Mouse (Mus musculus): ENCODE data around the gene Rrp1b.

The Rrp1b gene

DNA sequence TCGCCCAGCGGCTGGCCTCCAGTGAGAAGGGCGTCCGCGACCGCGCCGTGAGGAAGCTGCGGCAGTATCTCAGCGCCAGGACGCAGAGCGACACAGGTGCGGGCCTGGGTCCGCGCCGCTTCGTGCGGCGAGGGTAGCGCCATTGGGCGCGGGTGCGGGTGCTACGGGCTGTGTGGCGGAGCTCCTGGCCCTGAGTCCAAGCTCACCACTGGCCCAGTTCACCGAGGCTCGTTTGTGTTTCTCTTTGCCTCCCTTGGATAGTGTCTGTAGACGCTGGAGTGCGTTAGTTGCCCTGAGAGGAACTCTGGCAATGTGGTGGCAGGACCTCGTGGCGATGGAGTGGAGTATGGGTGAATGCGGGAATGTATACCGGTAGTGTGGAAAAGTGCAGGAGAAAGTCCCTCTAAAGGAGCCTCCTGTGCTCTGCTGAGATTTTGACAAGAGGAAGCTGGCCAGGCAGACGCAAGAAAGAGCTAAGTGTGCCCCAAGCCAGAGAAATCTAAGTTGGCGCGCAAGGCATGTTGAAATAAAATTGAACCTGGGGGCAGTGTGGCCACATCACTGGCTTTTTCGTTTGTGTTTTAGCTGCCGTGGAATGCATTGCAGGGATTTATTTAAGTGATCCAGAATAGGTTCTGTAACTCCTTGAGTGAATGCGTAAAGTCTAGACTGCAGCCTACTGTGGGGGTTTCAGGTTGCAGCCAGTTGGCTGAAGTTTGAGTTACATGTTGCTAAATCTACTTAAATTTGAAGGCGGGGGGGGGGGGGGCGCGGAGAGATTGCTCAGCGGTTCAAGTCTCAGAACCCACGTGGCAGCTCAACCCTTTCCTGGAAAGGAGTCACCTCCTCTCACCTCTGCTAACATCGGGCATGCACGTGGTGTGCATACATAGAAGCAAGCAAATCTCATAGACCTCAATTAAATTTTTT lies 874 bp downstream of the Rrp1b start:
- under 1% methylated on average over 46 of the region's 46 CpGs for WGBS

DNA sequence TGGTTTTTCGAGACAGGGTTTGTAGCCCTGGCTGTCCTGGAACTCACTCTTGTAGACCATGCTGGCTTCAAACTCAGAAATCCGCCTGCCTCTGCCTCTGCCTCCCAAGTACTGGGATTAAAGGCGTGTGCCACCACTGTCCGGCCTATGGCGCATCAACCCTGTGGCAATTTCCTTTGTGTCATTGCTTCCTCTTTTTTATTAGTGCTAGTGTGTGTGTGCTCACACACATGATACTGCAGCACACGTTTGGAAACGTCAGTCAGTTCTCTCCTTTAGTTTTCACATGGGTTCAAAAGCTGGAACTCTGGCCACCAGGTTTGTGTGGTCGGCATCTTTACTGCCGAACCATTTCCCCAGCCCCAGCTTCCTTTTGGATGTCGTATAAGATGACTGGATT lies 4.4 kb downstream of the Rrp1b start:
- 84% methylated on average over 10 of the region's 10 CpGs for WGBS

DNA sequence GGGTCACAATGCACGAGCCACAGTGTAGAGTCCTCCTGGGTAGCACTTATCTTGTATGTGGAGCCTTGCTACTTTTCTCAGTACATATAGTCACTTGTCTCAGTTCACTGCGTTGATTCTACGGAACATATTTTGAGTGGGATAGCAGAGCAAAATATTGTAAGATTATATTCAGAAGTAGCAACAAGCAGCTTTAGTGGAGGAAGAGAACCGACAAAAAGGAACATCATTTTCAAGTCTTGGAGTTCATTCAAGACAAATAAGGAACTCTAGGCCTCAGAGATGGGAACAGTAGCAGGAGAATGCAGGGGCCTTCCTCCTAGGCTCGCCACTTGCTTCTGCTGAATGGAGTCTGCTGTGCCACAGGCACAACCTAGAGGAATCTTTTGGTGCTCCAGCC lies 10.6 kb downstream of the Rrp1b start:
- 47% methylated on average over 5 of the region's 5 CpGs for WGBS

DNA sequence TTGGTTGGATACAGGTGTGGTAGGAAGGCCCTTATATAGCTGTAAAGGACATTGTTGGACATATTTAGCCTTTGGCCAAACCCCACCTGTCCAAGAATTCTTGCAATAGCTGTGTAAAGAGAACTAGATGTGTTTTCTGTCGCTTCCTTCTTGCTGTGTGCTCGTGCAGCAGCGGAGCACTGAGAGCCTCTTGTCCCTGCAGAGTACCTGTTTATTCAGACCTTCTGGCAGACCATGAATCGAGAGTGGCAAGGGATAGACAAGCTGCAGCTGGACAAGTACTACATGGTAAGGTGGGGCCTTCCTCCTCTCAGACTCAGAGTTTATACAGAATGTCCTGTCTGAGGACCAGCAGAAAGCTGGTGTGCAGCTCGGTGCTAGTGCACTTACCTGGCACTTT lies 12.5 kb downstream of the Rrp1b start:
- WGBS = 84% methylated on average over 5 of the region's 5 CpGs

DNA sequence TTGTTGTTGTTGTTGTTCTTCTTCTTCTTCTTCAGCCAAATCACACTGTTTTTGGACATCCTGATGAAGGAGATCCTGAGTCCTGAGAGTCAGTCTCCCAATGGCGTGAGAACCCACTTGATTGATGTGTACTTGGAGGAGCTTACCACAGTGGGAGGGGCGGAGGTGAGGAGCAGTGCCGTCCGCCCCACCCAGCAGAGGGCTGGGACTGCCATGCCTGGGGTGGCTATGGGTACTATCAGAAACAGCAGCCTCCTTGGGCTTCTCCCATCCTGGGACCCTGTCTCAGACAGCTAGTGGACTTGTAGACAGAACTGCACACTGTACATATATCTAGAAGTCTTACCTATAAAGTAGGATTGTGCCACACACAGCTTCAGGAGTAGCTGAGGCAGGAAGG lies 14.0 kb downstream of the Rrp1b start:
- 95% methylated on average over 4 of the region's 4 CpGs for WGBS

DNA sequence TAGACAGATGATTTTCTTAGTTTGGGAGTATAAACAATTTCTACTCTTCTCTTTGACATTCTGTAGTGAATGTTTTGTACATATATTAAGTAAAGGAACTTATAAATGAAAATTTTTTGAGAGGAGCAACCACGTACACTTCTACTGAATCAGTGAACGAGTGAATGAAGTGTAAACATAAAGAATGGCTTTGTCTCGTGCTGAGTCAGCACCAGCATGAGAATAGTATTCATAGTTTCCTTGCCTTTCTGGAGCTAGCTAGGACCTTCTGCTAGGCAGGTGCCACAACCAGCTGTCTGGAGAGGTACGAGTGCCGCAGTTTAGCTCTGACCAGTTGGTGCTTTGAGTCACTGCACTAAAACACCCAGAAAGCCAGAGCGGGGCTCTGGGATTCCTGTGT lies 14.7 kb downstream of the Rrp1b start:
- WGBS = 90% methylated on average over 6 of the region's 6 CpGs

DNA sequence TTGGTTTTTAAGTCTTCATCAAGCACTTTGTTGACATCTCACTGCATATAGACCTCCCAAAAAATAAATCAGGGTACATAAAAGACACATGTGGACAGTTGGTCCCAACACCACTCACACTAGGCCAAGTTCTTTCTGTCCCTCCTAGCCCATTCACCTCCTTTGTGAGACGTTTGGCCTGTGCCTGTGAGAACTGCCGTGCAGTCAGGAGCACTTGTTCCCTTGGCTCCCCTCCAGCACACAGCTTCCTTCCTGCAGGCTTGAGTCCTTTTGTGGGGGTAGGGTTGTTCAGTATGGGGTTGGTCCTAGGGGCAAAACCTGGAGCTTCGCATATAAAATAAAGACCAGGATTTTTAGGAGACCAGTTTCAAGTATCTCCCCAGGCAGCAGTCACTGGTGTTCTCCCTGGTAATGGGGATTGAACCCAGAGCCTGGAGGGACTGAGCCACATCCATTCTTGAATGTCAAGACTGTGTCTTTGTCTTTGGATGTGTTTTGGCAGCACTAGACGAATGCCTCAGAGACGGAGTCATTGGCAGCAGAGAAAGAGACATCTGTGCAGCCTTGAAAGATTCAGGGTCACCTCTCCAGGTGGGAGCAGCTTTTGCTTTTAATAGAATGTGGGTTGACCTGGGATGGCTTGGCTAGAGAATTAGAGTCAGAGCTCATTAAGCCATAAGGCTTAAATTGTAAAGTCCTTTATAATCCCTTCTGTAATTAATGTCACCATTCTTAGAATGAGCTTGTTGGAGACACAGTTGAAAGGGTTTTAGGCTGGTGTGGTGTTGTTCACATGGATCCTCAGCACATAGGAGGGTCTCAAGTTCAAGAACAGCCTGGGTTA lies 16.6 kb downstream of the Rrp1b start:
- WGBS = 61% methylated on average over 5 of the region's 5 CpGs

DNA sequence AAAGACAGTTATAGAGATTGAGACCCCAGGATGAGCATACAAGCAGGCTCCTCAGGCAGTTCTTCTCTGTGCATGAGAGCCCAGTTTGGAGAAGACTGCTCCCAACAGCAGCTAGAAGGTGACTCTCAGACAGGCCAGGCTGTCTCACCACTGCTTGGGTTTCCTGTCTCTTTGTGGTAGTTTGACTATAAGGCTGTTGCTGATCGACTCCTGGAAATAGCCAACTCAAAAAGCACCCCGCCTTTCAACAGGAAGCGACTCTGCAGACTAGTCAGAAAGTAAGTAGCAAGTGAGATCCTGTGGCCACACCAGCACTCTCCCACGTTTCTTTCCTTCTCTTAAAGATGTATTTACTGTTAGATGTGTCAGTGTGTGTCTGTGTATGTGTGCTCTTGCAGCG lies 17.8 kb downstream of the Rrp1b start:
- WGBS = 76% methylated on average over 5 of the region's 5 CpGs

DNA sequence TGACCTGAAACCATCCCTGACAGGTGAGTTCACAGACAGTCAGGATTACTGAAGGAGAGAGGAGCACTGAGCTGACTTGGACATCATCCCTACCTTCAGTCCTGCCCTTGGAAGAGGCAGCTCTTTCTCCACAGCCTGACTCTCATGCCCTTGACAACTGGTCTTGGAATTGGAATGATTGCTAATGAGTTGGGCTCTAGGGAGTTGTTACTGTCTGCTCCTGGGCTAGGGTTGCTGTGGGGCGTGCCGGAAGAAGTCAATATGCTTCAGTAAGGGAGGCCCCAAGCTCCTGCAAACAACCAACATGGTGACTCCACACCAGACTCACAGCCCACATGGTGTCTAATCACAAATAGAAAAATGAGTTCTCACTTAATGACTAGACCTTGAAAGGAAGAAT lies 21.9 kb downstream of the Rrp1b start:
- 94% methylated on average over 2 of the region's 2 CpGs for WGBS

DNA sequence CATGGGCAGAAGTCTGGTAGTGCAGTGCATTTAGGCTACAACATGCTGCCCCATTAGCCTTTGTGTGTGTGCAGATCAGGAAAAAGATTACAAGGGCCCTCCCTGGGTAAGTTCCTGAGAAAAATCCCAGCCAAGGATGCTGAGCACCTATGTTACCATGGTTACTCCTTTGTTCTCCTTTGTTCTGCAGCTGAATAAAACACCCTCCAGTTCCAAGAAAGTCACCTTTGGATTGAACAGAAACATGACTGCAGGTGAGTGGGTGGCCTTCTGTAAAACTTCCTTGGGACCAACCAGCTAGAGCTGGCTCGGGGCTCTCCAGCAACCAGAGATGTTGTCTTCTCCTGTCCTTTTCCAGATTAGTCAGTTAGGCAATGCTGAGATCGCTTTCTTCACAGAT lies 23.2 kb downstream of the Rrp1b start:
- 79% methylated on average over 2 of the region's 2 CpGs for WGBS

DNA sequence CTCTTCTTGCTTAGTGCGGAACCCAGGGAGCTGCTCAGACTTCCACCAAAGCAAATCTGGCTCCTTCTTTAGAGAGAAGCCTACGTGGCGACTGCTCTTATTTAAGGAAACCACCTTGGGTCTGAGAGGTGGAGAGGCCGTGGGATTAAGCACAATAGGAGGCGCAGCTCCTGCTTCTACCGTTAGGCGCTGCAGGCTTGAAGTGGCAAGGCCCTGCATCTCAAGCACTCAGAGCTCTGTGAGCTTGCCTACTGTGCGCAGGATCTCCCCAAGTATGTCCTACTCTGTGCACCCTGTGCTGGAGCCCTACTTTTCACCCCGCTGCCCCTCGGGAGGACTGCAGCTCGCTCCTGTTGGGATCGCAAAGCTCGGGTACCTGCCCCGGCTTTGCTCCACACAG lies 25.3 kb downstream of the Rrp1b start:
- 94% methylated on average over 14 of the region's 14 CpGs for WGBS

DNA sequence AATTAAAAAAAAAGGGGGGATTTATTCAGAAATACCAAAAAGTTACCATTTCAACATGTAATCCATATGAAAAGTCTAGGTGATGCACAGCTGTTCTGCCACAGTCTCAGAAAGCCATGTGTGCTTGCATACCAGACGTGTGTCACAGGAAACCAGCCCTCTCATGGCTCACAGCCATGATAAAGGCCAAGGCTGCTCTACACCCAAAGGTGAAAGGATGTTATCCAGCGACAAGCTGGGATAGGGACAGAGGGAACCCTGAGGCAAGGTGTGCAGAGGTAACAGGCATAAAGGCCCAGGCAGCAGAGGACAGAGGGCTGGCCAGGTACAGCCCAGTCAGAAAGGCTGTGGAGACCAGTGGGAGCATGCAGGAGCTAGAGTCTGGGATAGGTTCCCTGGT lies 27.8 kb downstream of the Rrp1b start:
- 79% methylated on average over 2 of the region's 2 CpGs for WGBS

DNA sequence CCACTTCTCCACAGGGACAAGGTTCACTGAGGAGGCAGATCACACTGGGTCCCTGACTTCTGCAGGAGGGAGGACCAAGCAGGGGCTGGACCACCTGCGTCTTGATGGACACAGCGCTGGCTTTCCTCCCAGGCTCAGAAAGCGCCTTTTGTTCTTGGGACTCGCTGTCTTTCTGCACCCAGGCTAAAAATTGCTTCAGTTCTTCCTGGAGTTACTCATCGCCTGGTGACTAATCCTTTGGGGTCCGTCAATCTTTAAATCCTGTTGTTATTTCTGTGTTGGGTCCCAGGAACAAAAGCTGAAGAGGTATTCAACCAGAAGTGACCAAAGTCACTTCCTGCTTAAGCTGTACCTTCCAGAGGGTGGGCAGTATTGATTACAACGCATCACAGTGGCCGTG lies 28.9 kb downstream of the Rrp1b start:
- WGBS = 36% methylated on average over 8 of the region's 8 CpGs

DNA sequence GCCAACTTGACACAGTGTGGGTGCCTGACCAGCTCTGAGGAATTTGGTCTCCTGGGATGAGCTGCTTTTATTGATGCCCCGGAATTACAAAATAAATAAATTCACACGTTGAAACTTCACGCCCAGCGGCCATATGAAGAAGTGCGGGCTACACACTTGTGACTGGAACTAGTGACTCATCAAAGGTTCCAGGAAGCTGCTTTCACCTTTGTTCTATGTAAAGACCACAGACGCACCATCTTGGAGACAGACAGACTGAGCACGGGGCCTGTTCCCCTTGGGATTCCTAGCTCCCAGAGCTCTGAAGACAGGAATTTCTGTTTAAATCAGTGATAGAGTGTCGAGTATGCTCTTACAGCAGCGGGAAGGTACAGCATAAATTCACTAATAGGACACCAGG lies 31.6 kb downstream of the Rrp1b start:
- WGBS = 73% methylated on average over 9 of the region's 9 CpGs

DNA sequence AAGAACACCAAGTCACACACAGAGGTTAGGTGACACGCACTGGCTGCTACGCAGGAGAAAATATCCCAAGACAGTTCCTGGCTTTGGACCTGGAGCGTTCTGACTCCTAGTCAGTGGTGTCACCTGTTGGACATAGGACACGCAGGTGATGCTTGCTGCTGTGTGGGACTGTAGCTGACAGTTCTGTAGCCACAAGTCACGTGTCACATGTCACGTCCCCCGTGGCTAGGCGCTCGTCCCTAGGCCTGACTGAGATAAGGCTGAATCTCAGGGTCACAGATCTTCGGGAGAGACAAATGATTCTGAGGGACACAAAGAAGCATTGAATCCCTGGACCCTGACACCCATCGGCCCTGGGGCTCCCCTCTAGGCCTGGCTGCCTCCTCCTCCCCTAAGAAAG lies 32.5 kb downstream of the Rrp1b start:
- 95% methylated on average over 11 of the region's 11 CpGs for WGBS

DNA sequence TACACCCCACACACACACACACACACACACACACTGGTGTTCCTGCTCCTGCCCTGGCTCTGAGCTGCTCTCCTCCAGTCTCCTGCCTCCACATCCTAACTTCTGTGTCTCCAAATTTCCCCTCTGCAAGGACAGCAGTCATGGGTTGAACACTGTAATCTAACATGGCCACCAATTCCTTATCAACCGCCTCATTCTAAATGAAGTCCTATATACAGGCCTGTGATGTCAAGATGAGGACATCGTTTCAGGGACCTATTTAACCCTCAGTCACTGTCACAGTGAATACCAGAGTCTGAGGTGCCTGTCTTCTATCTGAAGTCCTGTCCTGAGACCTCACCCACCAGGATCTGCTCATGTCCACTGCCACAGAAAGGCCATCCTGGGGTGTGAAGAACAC lies 32.9 kb downstream of the Rrp1b start:
- WGBS = 93% methylated on average over 2 of the region's 2 CpGs

DNA sequence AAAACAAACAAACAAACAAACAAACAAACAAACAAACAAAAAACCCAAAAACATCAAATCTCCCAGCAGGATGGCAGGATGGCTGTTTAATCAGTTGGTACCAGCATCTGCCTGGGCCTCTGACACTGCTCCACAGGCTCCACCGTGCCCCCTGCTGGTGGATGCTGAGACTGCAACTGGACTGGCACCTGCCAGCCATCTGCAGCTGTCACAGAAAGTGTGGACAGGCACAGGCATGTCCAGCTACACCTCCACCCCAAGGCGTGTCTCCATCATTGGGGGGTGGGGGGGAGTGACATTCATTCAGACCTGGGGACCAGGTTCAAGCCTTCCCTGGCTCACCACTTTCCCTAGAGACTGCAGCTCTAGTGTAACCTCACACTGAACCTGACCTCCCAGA lies 37.5 kb downstream of the Rrp1b start:
- 10% methylated on average over 2 of the region's 2 CpGs for WGBS

DNA sequence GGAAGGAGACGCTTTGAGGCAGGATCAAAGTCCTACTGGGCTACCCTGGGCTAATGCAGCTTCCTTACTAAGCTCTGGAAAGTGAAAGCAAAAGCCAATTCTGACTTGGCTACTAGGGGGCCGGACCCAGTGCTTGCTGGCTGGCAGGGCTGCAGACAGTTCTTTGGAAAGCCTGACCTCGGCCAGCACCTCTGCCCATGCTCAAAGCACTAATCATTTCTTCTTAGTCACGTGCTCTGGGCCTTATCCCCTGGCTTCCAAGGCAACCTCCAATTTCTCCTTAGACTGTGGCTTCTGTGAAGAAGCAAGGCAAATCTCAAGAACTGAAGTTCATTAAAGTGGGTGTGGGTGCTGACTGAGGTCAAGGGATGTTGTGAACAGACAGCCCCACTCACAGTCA lies 38.8 kb downstream of the Rrp1b start:
- WGBS = 63% methylated on average over 4 of the region's 4 CpGs

DNA sequence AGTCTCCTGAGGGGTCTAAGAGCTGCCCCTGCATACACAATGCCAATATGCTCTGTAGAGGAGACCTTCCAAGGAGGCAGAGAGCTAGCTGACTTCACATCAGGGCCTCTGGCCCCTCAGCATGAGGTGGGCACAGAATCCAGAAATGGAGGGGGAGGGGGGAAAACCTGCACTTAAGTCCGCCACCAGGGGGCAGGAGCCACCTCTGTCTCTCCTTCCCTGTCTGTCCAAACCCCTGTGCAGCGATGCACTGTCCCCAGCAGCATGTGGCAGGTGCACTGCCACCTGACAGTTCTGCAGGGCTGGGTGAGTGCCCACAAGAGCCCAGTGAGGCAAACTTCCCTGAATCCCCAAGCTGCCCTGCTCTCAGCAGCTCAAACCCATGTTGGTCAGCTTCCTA lies 39.3 kb downstream of the Rrp1b start:
- WGBS = 15% methylated on average over 2 of the region's 2 CpGs

DNA sequence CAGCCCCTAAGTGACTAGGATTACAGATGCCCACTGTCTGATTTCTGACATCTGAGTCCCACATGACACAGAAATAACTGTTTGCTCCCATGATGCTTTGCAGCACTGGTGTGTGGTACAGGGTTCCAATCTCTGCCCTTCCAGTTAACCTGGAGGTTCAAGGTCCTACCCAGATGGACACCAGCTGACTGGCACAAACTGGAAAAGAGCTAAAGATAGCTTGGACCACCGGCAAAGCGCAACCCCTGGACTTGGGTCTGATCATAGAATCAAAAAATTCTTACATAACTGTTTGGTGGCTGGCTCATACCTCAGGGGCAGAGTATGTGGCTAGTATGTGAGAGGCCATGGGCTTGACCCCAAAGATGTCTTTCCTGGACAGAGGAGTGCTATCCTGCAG lies 47.5 kb downstream of the Rrp1b start:
- 94% methylated on average over 2 of the region's 2 CpGs for WGBS

DNA sequence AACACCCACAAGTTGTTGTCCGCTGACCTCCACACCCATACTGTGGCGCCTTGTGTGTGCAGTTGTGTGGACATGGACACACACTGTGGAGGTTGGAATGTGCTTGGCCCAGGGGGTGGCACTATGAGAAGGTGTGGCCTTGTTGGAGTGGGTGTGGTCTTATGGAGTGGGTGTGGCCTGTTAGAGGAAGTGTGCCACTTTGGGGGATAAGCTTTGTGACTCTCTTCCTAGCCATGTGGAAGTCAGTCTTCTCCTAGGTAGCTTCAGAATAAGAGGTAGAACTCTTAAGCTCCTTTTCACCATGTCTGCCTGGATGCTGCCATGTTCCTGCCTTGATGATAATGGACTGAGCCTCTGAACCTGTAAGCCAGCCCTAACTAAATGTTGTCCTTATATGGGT lies 51.2 kb downstream of the Rrp1b start:
- WGBS = 94% methylated on average over 2 of the region's 2 CpGs

DNA sequence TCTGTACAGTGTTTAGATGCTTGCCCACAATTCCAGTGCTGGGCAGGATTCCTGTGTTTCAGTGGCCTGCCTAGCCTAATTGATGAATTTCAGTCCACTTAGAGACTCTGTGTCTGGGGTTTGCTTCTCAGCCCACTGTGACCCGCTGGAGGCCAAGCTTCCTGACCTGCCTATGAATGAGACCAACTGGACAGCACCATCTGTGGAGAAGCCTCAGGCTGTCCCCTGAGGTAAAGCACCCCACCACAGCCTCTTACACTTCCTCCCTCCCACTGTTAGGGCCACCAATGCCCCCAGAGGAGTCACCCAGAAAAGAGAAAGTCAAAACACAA lies 55.1 kb downstream of the Rrp1b start:
- 7% methylated on average over 1 of the region's 1 CpGs for WGBS

Measured in cerebral cortex, adult 2 months (tissue).